Mouse (Mus musculus) midbrain, embryonic 14.5 days (tissue): ENCODE results near the gene Nrtn. TPM values are rescaled to one million over a fixed set of nuclear protein-coding genes. Genes with fewer than 3 reads are reported as not detected.

Experiments
- ATAC-seq: fragments of 200-750 bp; cut with Nextera tagmentation; 2 replicates; pipeline ENCODE4 v1.8.0; 2017; ENCODE audit warnings: moderate number of reproducible peaks, moderate library complexity; ENCODE audit not compliant: low FRiP score, low TSS enrichment
- DNase-seq: peaks from one replicate; pipeline ENCODE4 v3.0.0-alpha.2; 2015
- H3K27ac ChIP-seq: fragments of 300-500 bp; sonication (generic); replicated peaks from 2 replicates; pipeline ENCODE4 v1.5.1; 2014; ENCODE audit warnings: mild to moderate bottlenecking, low read depth, low read length, moderate library complexity
- H3K27me3 ChIP-seq: fragments of 300-500 bp; sonication (generic); 2 replicates; pipeline ENCODE4 v1.6.1; 2014; ENCODE audit warnings: low read length, control low read depth, mixed read lengths; ENCODE audit not compliant: control insufficient read depth, insufficient read depth
- H3K36me3 ChIP-seq: fragments of 300-500 bp; sonication (generic); 2 replicates; pipeline ENCODE4 v1.6.1; 2014; ENCODE audit warnings: low read length, control low read depth; ENCODE audit not compliant: control insufficient read depth, insufficient read depth
- H3K4me1 ChIP-seq: fragments of 300-500 bp; sonication (generic); 2 replicates; pipeline ENCODE4 v1.6.1; 2014; ENCODE audit warnings: mild to moderate bottlenecking, antibody characterized with exemption, low read length, control low read depth; ENCODE audit not compliant: control insufficient read depth, insufficient read depth
- H3K4me2 ChIP-seq: fragments of 300-500 bp; sonication (generic); 2 replicates; pipeline ENCODE4 v1.6.1; 2014; ENCODE audit warnings: mild to moderate bottlenecking, low read length, moderate library complexity
- H3K4me3 ChIP-seq: fragments of 300-500 bp; sonication (generic); replicated peaks from 2 replicates; pipeline ENCODE4 v1.5.1; 2014; ENCODE audit warnings: low read depth, low read length
- H3K9ac ChIP-seq: fragments of 300-500 bp; sonication (generic); replicated peaks from 2 replicates; pipeline ENCODE4 v1.6.1; 2014; ENCODE audit warnings: mild to moderate bottlenecking, low read length, moderate library complexity
- H3K9me3 ChIP-seq: fragments of 300-500 bp; sonication (generic); 2 replicates; pipeline ENCODE4 v1.6.1; 2016; ENCODE audit warnings: low read length, control low read depth, mixed read lengths; ENCODE audit not compliant: control insufficient read depth
- WGBS: fragments of 180-500 bp; shearing (Covaris S2); extraction: QIAGEN DNeasy Blood & Tissue Kit; methylation state at CpG from one replicate; pipeline ENCODE4 v1.1.7; 2014; 5-methylcytosine and 5-hydroxymethylcytosine counted together
- polyA plus RNA-seq: library from polyadenylated mRNA; unstranded; fragments of >200 nt; fragmentation: Nextera tagmentation; extraction: Ambion mirVana; gene quantifications from 2 replicates; pipeline ENCODE4 v1.2.1, GENCODE M21; 2014

Nrtn gene
- polyA plus RNA-seq, 1 experiment from 2014 or later, result 4.4 TPM

DNA sequence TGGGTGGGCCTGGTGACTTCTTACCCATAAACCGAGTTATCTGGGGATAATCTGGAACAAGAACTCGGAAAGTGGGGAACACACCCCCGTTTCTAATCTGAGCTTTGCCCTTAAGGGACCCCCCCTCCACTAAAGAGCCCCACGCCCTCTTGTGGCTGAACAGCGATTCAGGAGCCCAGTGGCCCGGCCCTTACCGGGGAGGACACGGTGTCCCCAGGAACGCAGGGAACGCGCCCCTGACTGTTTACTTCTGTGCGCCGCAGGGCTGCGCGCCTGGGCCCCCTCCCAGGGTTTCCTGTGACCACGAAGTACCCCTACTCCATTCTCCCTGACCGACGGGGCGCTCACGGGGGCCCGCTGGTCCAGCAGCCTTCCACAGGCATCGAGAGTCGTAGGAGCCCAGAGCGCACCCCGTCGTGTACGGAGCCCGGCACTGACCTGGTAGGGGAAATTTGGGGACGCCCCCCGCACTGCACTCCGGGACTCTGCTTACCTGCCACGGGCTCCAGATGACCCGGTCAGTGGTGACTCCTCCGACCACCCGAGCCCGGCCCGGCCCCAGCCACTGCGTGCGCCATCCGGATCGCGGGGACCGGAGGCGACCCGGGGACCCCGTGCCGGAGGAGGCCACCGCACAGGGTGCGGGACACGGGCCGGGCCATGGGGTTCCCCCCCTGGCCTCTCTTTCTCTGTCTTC lies 479 bp downstream of the Nrtn start:
- H3K4me1 ChIP-seq, result peaks cover 14% of the 10 kb centered on the region; the same call in 1 of the 2 replicates
- H3K4me2 ChIP-seq, result peak overlapping the region; percentile 72
- peak overlapping the region; percentile 45 for H3K9ac ChIP-seq
- 2% methylated on average over 51 of the region's 51 CpGs for WGBS
- H3K27ac ChIP-seq, result no peak overlapping the region
- H3K9me3 ChIP-seq, result no peaks in the 10 kb centered on the region
- no peaks in the 10 kb centered on the region for H3K36me3 ChIP-seq
- H3K4me3 ChIP-seq, result peak overlapping the region; percentile 38
- peak; percentile 20 for DNase-seq
- ATAC-seq, result 0 out of 2 replicates have a peak, but pooled peaks have one; percentile 4
- peaks cover 60% of the 10 kb centered on the region for H3K27me3 ChIP-seq

DNA sequence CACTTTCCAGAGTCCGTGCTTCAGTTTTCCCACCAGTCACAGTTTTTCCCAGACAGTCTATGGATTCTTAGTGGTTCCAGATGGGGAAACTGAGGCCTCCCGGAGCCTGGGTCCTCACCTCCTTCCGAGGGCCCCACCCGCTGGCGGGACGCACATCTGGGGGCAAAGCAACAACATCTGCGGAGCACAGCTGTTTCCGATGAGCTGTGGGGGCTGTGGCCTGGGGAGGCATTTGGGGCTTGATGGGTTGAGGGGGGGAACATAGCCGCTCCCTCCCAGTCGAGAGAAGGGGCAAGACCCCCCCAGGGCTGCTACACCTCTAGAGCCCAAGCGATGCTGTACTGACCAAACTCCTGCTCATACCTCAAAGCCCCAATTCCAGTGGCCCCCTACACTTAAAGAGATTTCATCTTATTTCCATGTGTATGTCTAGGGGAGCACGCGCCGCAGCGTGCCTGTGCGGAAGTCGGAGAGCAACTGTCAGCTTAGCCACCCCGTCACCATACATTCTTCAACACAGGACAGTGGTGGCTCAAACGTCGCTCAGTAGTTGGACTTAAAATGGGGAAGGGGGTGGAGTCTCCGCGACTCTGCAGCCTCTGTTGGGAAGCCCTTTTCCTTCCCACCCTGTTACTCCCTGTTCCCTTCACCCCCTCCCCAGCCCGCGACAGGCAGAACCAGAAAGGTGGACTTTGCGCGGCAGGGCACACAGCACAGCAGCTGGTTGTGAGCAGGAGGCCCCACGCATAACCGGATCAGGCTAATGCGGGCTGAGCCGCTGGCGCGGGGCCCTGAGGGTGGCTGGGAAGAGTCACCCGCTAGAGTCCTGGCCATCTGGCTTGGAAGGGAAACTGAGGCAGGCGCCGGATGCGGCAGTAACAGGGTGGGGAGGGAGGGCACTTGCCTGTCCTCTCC lies 2.8 kb downstream of the Nrtn start:
- no peak overlapping the region for H3K27ac ChIP-seq
- no peaks in the 10 kb centered on the region for H3K36me3 ChIP-seq
- no peak overlapping the region for H3K4me2 ChIP-seq
- ATAC-seq (no peak), DNase-seq (no peak)
- peaks cover 8% of the 10 kb centered on the region; the same call in 1 of the 2 replicates for H3K4me1 ChIP-seq
- WGBS, result 17% methylated on average over 36 of the region's 36 CpGs
- no peaks in the 10 kb centered on the region for H3K9me3 ChIP-seq
- H3K27me3 ChIP-seq, result peaks cover 69% of the 10 kb centered on the region
- no peak overlapping the region for H3K4me3 ChIP-seq
- H3K9ac ChIP-seq, result no peak overlapping the region

GRCm38 (mm10) chr17:56753452-56753851 lies 3.9 kb downstream of the Nrtn start:
- Histone ChIP-seq H3K36me3 (no peaks in the 10 kb centered on the region), H3K27ac (no peak overlapping the region), H3K4me3 (no peak overlapping the region), H3K27me3 (peaks cover 69% of the 10 kb centered on the region), H3K9me3 (no peaks in the 10 kb centered on the region), H3K9ac (no peak overlapping the region), H3K4me2 (no peak overlapping the region), H3K4me1 (peaks cover 8% of the 10 kb centered on the region; the same call in 1 of the 2 replicates)
- WGBS, result 25% methylated on average over 15 of the region's 15 CpGs
- ATAC-seq, result no peak
- DNase-seq, result no peak

GRCm38 (mm10) chr17:56751404-56752072 lies 5.8 kb downstream of the Nrtn start:
- H3K4me3 ChIP-seq, result peak overlapping the region; percentile 29
- peaks cover 55% of the 10 kb centered on the region for H3K27me3 ChIP-seq
- H3K9me3 ChIP-seq, result no peaks in the 10 kb centered on the region
- H3K36me3 ChIP-seq, result no peaks in the 10 kb centered on the region
- H3K9ac ChIP-seq, result no peak overlapping the region
- H3K27ac ChIP-seq, result no peak overlapping the region
- no peaks in the 10 kb centered on the region for H3K4me1 ChIP-seq
- peak overlapping the region; percentile 46 for H3K4me2 ChIP-seq
- 22% methylated on average over 71 of the region's 71 CpGs for WGBS
- peak; percentile 69 for ATAC-seq
- DNase-seq, result peak; percentile 88

GRCm38 (mm10) chr17:56744173-56744572 lies 13.2 kb downstream of the Nrtn start:
- Histone ChIP-seq H3K4me2 (no peak overlapping the region), H3K27ac (no peak overlapping the region), H3K4me1 (no peaks in the 10 kb centered on the region), H3K9ac (no peak overlapping the region), H3K36me3 (no peaks in the 10 kb centered on the region), H3K9me3 (no peaks in the 10 kb centered on the region), H3K4me3 (no peak overlapping the region), H3K27me3 (no peaks in the 10 kb centered on the region)
- ATAC-seq (no peak), DNase-seq (no peak)
- 70% methylated on average over 5 of the region's 5 CpGs for WGBS

- Histone ChIP-seq H3K36me3 (no peaks in the 10 kb centered on the region), H3K4me3 (no peak overlapping the region), H3K27ac (no peak overlapping the region), H3K4me2 (no peak overlapping the region), H3K9me3 (no peaks in the 10 kb centered on the region), H3K27me3 (no peaks in the 10 kb centered on the region), H3K9ac (no peak overlapping the region), H3K4me1 (no peaks in the 10 kb centered on the region)
- 85% methylated on average over 17 of the region's 17 CpGs for WGBS
- ATAC-seq, result no peak
- DNase-seq, result no peak
Measured at GRCm38 (mm10) chr17:56740788-56741160, 16.6 kb downstream of the Nrtn start.

DNA sequence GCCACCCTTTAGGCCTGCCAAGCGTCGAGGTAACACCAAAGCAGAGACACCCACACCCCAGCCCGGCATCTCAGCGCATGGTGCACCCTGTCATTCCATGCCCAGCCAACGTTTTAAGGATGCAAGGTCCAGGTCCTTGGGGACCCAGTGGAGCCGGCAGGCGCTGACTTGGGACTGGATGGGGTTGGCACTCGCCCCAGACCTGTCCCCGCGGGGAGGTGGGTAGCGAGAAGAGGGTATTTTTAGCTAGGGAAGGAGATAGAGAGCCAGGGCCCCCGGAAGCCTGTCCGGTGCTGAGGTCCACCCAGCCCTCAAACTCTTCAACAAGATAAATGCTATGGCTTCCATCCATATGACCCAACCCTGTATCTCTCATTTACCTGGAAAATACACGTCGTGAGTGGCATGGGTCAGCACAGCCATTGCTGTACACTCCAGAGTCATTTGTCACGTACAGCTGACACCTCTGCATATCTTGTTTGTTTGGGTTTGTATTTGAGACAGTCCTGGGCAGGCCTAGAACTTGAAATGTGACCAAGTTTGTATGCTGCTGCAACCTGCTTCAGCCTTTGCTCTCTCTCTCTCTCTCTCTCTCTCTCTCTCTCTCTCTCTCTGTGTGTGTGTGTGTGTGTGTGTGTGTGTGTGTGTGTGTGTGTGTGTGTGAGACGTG lies 17.1 kb downstream of the Nrtn start:
- ATAC-seq (no peak), DNase-seq (no peak)
- Histone ChIP-seq H3K36me3 (no peaks in the 10 kb centered on the region), H3K9me3 (no peaks in the 10 kb centered on the region), H3K4me3 (no peak overlapping the region), H3K27ac (no peak overlapping the region), H3K4me2 (no peak overlapping the region), H3K4me1 (no peaks in the 10 kb centered on the region), H3K9ac (no peak overlapping the region), H3K27me3 (no peaks in the 10 kb centered on the region)
- WGBS, result 86% methylated on average over 17 of the region's 17 CpGs

DNA sequence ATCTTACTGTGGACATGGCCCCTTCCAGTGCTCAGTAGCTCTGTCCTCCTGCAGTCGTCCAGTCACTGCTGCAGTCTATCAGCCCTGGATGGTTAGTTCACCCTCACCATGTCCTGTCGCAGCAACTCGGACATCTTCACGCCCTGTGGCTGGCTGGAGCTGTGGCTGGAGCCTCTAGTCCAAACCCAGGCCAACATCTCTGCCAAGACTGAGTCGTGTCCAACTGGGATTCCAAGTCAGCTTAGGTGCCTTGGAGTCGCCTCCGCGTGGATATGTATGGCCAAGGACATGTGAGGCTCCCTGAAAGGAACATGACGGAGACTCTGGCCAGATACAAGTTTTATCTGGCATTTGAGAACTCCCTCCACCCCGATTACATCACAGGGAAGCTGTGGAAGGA lies 19.1 kb downstream of the Nrtn start:
- no peaks in the 10 kb centered on the region for H3K27me3 ChIP-seq
- WGBS, result 83% methylated on average over 10 of the region's 10 CpGs
- no peak overlapping the region for H3K4me3 ChIP-seq
- ATAC-seq (no peak), DNase-seq (no peak)
- H3K36me3 ChIP-seq, result no peaks in the 10 kb centered on the region
- H3K4me2 ChIP-seq, result no peak overlapping the region
- H3K4me1 ChIP-seq, result no peaks in the 10 kb centered on the region
- H3K9ac ChIP-seq, result no peak overlapping the region
- no peak overlapping the region for H3K27ac ChIP-seq
- H3K9me3 ChIP-seq, result no peaks in the 10 kb centered on the region
